Mouse (Mus musculus) forebrain, embryonic 11.5 days (tissue): ENCODE measurements around the gene Tpst1. TPM values are rescaled to one million over a fixed set of nuclear protein-coding genes. Genes with fewer than 3 reads are reported as not detected.

Source experiments
- ATAC-seq: fragments of 200-750 bp; cut with Nextera tagmentation; replicated peaks from 2 replicates; pipeline ENCODE4 v1.8.0; 2017; ENCODE audit warnings: moderate TSS enrichment; ENCODE audit not compliant: low FRiP score
- DNase-seq: peaks from one replicate; pipeline ENCODE4 v3.0.0-alpha.2; 2017; ENCODE audit warnings: low spot score
- H3K27ac ChIP-seq: fragments of 300-500 bp; sonication (generic); 2 replicates; pipeline ENCODE4 v1.5.1; 2014; ENCODE audit warnings: low read depth, low read length
- H3K27me3 ChIP-seq: fragments of 300-500 bp; sonication (generic); 2 replicates; pipeline ENCODE4 v1.6.1; 2014; ENCODE audit warnings: mild to moderate bottlenecking, low read length, mixed read lengths; ENCODE audit not compliant: control insufficient read depth, insufficient read depth
- H3K36me3 ChIP-seq: fragments of 300-500 bp; sonication (generic); 2 replicates; pipeline ENCODE4 v1.6.1; 2014; ENCODE audit warnings: mild to moderate bottlenecking, low read length, moderate library complexity, mixed read lengths; ENCODE audit not compliant: control insufficient read depth, insufficient read depth
- H3K4me1 ChIP-seq: fragments of 300-500 bp; sonication (generic); replicated peaks from 2 replicates; pipeline ENCODE4 v1.6.1; 2014; ENCODE audit warnings: low read length, mixed read lengths; ENCODE audit not compliant: control insufficient read depth, insufficient read depth
- H3K4me2 ChIP-seq: fragments of 300-500 bp; sonication (generic); 2 replicates; pipeline ENCODE4 v1.6.1; 2014; ENCODE audit warnings: low read depth, mild to moderate bottlenecking, low read length, moderate library complexity, mixed read lengths; ENCODE audit not compliant: severe bottlenecking
- H3K4me3 ChIP-seq: fragments of 300-500 bp; sonication (generic); 2 replicates; pipeline ENCODE4 v1.5.1; 2014; ENCODE audit warnings: low read depth, low read length
- H3K9ac ChIP-seq: fragments of 300-500 bp; sonication (generic); 2 replicates; pipeline ENCODE4 v1.6.1; 2014; ENCODE audit warnings: low read length
- H3K9me3 ChIP-seq: fragments of 300-500 bp; sonication (generic); 2 replicates; pipeline ENCODE4 v1.6.1; 2016; ENCODE audit warnings: low read length, mixed read lengths; ENCODE audit not compliant: control insufficient read depth
- WGBS: fragments of 180-500 bp; shearing (Covaris S2); extraction: QIAGEN DNeasy Blood & Tissue Kit; methylation state at CpG from one replicate; pipeline ENCODE4 v1.1.7; 2014; 5-methylcytosine and 5-hydroxymethylcytosine counted together
- polyA plus RNA-seq: library from polyadenylated mRNA; unstranded; fragments of >200 nt; fragmentation: Nextera tagmentation; extraction: Ambion mirVana; gene quantifications from 2 replicates; pipeline ENCODE4 v1.2.1, GENCODE M21; 2014

Tpst1 gene
- polyA plus RNA-seq, 1 experiment from 2014 or later = 60.8 TPM

DNA sequence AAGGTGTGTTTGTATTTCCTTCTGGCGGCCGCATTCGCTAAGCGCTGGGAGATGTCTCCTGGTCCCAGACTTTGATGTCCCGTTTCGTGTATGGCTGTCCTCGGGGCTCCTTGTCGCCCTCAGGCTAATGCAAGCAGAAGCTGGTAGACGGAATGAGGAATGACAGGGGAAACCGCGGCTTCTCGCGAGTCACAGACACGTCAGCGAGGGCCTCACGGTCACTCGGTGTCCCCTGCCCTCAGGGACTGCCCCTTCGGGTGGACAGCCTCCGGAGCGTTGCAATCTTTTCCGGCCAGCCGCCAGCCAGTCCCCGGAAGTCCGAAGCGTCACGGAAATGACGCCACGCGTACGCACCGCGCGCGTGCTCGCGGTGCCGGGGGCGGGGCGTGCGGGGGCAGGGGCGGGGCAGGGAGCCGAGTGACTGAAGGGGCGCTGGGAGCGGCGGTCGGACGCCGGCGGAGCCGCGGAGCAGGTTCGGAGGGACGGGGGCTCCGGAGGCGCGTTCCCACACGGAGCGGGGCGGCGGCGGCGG lies 98.4 kb downstream of the Tpst1 start, which contains the start of gene Rabgef1:
Rabgef1 (plus strand) TSS at position 376 of the 532 bp plus-strand sequence.
- Histone ChIP-seq H3K4me2 (peak within 1 kb of the TSS; percentile 67), H3K4me1 (0 out of 2 replicates have a peak, but pooled peaks cover 7% of the 10 kb centered on the region), H3K27ac (peak within 1 kb of the TSS; percentile 74), H3K4me3 (peak within 1 kb of the TSS; percentile 94), H3K9me3 (no peaks in the 10 kb centered on the region), H3K27me3 (no peaks in the 10 kb centered on the region), H3K36me3 (no peaks in the 10 kb centered on the region), H3K9ac (peak within 1 kb of the TSS; percentile 92)
- ATAC-seq = peak; percentile 94
- peak; percentile 96 for DNase-seq
- under 1% methylated on average over 60 of the region's 62 CpGs for WGBS

- DNase-seq = no peak
- peak overlapping the region; percentile 67 for H3K4me2 ChIP-seq
- 2% methylated on average over 46 of the region's 46 CpGs for WGBS
- peak overlapping the region; percentile 53; the same call in 1 of the 2 replicates for H3K27ac ChIP-seq
- H3K4me1 ChIP-seq = 0 out of 2 replicates have a peak, but pooled peaks cover 7% of the 10 kb centered on the region
- peak overlapping the region; percentile 92 for H3K9ac ChIP-seq
- no peaks in the 10 kb centered on the region for H3K27me3 ChIP-seq
- ATAC-seq = peak; percentile 39; the same call in 1 of the 2 replicates
- H3K36me3 ChIP-seq = no peaks in the 10 kb centered on the region
- H3K9me3 ChIP-seq = no peaks in the 10 kb centered on the region
- H3K4me3 ChIP-seq = peak overlapping the region; percentile 94
Observed at GRCm38 (mm10) chr5:130171956-130172601, 99.0 kb downstream of the Tpst1 start.

DNA sequence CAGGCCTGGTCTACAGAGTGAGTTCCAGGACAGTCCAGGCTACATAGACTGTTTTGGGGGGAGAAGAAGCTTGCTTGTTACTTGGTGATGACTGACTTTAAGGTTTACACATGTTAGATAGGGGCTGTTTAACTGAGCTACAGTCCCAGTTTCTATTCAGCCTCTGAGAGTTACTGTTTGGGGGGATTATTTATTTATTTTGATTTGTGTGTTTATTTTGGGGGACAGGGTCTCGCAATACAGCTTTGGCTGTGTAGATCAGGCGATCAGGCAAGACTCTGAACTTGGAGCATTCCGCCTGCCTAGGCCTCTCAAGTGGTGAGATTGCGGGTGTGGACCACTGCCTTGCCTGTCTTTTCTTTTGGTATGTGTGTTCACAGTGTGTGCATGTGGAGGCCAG lies 99.9 kb downstream of the Tpst1 start:
- Histone ChIP-seq H3K27ac (no peak overlapping the region), H3K9me3 (no peaks in the 10 kb centered on the region), H3K4me1 (0 out of 2 replicates have a peak, but pooled peaks cover 7% of the 10 kb centered on the region), H3K4me3 (no peak overlapping the region), H3K27me3 (no peaks in the 10 kb centered on the region), H3K9ac (no peak overlapping the region), H3K36me3 (no peaks in the 10 kb centered on the region), H3K4me2 (peak overlapping the region; percentile 67; the same call in 1 of the 2 replicates)
- DNase-seq (no peak), ATAC-seq (no peak)
- 93% methylated on average over 4 of the region's 4 CpGs for WGBS

- Histone ChIP-seq H3K4me3 (no peak overlapping the region), H3K4me1 (0 out of 2 replicates have a peak, but pooled peaks cover 5% of the 10 kb centered on the region), H3K9ac (no peak overlapping the region), H3K27ac (no peak overlapping the region), H3K36me3 (no peaks in the 10 kb centered on the region), H3K9me3 (no peaks in the 10 kb centered on the region), H3K27me3 (no peaks in the 10 kb centered on the region), H3K4me2 (no peak overlapping the region)
- WGBS = 61% methylated on average over 4 of the region's 4 CpGs
- no peak for ATAC-seq
- DNase-seq = no peak
Observed at GRCm38 (mm10) chr5:130177871-130178270, 104.7 kb downstream of the Tpst1 start.

- no peak overlapping the region for H3K4me3 ChIP-seq
- WGBS = 76% methylated on average over 7 of the region's 7 CpGs
- no peaks in the 10 kb centered on the region for H3K9me3 ChIP-seq
- H3K4me1 ChIP-seq = no peaks in the 10 kb centered on the region
- no peak overlapping the region for H3K27ac ChIP-seq
- no peak for ATAC-seq
- no peaks in the 10 kb centered on the region for H3K27me3 ChIP-seq
- H3K9ac ChIP-seq = no peak overlapping the region
- no peak overlapping the region for H3K4me2 ChIP-seq
- no peaks in the 10 kb centered on the region for H3K36me3 ChIP-seq
- DNase-seq = no peak
Observed at GRCm38 (mm10) chr5:130180362-130180761, 107.2 kb downstream of the Tpst1 start.

DNA sequence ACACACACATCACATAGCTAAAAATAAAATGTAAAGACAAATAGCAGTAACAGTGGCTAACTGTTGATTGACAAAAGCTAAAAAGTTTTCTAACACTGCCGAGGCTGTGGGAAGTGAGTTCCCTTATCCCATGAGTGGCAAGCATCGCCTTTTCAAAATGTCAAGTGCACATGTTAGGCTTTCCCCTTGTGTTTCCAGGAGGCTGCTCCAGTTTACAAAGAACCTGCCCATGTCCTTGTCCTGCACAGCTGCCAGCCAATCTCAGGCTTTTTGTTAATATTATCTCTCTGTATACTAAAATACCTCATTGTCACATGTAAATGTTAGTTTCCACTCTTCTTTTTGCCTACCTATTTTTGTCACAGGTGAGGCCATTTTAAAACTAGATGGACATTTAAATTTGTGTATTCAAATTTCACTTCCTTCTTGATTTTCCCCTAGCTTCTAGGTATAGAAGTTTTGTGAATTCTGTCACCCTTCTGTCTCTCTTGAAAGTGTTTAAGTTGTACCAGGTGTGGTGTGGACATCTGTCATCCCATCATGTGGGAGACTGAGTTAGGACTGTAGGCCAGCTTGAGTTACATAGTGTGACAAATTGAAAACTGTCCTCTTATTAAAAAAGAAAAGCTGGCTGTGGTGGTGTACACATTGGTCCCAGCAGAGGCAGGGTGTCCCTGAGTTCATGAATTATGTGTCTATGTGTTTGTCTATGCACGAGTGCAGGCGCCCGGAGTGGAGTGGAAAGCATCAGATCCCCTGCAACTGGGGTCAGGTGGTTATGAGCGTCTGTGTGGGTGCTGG lies 108.8 kb downstream of the Tpst1 start:
- Histone ChIP-seq H3K4me2 (no peak overlapping the region), H3K36me3 (no peaks in the 10 kb centered on the region), H3K27ac (no peak overlapping the region), H3K9ac (no peak overlapping the region), H3K27me3 (no peaks in the 10 kb centered on the region), H3K9me3 (no peaks in the 10 kb centered on the region), H3K4me1 (no peaks in the 10 kb centered on the region), H3K4me3 (no peak overlapping the region)
- WGBS = 91% methylated on average over 6 of the region's 6 CpGs
- ATAC-seq (no peak), DNase-seq (no peak)

- DNase-seq = no peak
- H3K27me3 ChIP-seq = no peaks in the 10 kb centered on the region
- H3K4me1 ChIP-seq = no peaks in the 10 kb centered on the region
- no peak overlapping the region for H3K4me2 ChIP-seq
- no peak overlapping the region for H3K27ac ChIP-seq
- no peak overlapping the region for H3K9ac ChIP-seq
- 91% methylated on average over 3 of the region's 3 CpGs for WGBS
- no peaks in the 10 kb centered on the region; the same call in 1 of the 2 replicates for H3K36me3 ChIP-seq
- ATAC-seq = no peak
- H3K4me3 ChIP-seq = no peak overlapping the region
- no peaks in the 10 kb centered on the region for H3K9me3 ChIP-seq
Observed at GRCm38 (mm10) chr5:130182541-130182821, 109.4 kb downstream of the Tpst1 start.

DNA sequence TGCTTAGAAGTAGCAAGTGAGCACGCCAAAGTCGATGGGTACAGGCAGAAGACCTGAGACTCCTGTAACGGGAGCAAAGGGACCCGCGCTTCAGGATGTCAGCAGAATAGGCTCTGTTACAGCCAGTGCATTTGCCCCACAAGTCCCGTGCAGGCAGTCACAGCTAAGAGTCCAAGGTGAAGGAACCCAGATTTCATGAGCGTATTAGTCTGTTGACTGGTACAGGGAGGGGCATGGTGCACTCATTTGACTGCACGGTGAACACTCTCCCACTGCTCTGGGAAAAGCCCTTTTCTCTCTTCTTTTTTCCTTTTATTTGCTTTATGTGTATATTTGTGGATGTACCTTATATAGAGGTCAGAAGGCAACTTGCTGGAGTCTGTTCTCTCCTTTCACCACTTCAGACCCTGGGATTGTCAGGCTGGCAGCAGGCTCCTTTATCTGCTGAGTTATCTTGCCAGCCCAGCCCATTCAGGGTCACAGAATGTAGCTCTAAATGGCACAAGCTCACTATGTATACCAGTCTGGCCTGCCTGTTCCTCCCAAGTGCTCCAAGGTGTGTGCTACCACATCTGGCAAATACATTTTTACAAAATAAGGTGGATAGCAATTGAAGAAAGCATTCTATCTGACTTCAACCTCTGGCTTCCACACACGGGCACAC lies 111.2 kb downstream of the Tpst1 start:
- Histone ChIP-seq H3K4me2 (no peak overlapping the region), H3K4me1 (no peaks in the 10 kb centered on the region), H3K27me3 (no peaks in the 10 kb centered on the region), H3K36me3 (no peaks in the 10 kb centered on the region; the same call in 1 of the 2 replicates), H3K9ac (no peak overlapping the region), H3K9me3 (no peaks in the 10 kb centered on the region), H3K4me3 (no peak overlapping the region), H3K27ac (no peak overlapping the region)
- ATAC-seq (no peak), DNase-seq (no peak)
- WGBS = 93% methylated on average over 9 of the region's 9 CpGs
